Mouse (Mus musculus) midbrain, embryonic 16.5 days (tissue): ENCODE results near the gene Snx29. TPM values are rescaled to one million over a fixed set of nuclear protein-coding genes. Genes with fewer than 3 reads are reported as not detected.

Experiments
- ATAC-seq: fragments of 200-750 bp; cut with Nextera tagmentation; 2 replicates; pipeline ENCODE4 v1.8.0; 2017; ENCODE audit warnings: moderate TSS enrichment
- H3K27ac ChIP-seq: fragments of 300-500 bp; sonication (generic); 2 replicates; pipeline ENCODE4 v1.5.1; 2014; ENCODE audit warnings: mild to moderate bottlenecking, low read length, mixed read lengths
- H3K27me3 ChIP-seq: fragments of 300-500 bp; sonication (generic); 2 replicates; pipeline ENCODE4 v1.6.1; 2014; ENCODE audit warnings: low read depth, low read length, mixed read lengths; ENCODE audit not compliant: control insufficient read depth, insufficient read depth
- H3K36me3 ChIP-seq: fragments of 300-500 bp; sonication (generic); 2 replicates; pipeline ENCODE4 v1.6.1; 2014; ENCODE audit warnings: mild to moderate bottlenecking, low read length, moderate library complexity, mixed read lengths; ENCODE audit not compliant: control insufficient read depth, insufficient read depth
- H3K4me1 ChIP-seq: fragments of 300-500 bp; sonication (generic); 2 replicates; pipeline ENCODE4 v1.6.1; 2014; ENCODE audit warnings: mild to moderate bottlenecking, low read length, mixed read lengths; ENCODE audit not compliant: control insufficient read depth, insufficient read depth
- H3K4me2 ChIP-seq: fragments of 300-500 bp; sonication (generic); 2 replicates; pipeline ENCODE4 v1.6.1; 2014; ENCODE audit warnings: mild to moderate bottlenecking, low read length, mixed read lengths
- H3K4me3 ChIP-seq: fragments of 300-500 bp; sonication (generic); 2 replicates; pipeline ENCODE4 v1.5.1; 2014; ENCODE audit warnings: low read depth, mild to moderate bottlenecking, low read length, moderate library complexity, mixed read lengths
- H3K9ac ChIP-seq: fragments of 300-500 bp; sonication (generic); 2 replicates; pipeline ENCODE4 v1.6.1; 2014; ENCODE audit warnings: low read depth, low read length, mixed read lengths
- H3K9me3 ChIP-seq: fragments of 300-500 bp; sonication (generic); replicated peaks from 2 replicates; pipeline ENCODE4 v1.6.1; 2014; ENCODE audit warnings: mild to moderate bottlenecking, low read length, mixed read lengths; ENCODE audit not compliant: control insufficient read depth, poor library complexity, severe bottlenecking
- WGBS: fragments of 180-500 bp; shearing (Covaris S2); extraction: QIAGEN DNeasy Blood & Tissue Kit; methylation state at CpG from one replicate; pipeline ENCODE4 v1.1.7; 2014; 5-methylcytosine and 5-hydroxymethylcytosine counted together
- polyA plus RNA-seq: library from polyadenylated mRNA; unstranded; fragments of >200 nt; fragmentation: Nextera tagmentation; extraction: Ambion mirVana; gene quantifications from 2 replicates; pipeline ENCODE4 v1.2.1, GENCODE M21; 2015

Snx29 gene
- polyA plus RNA-seq, 1 experiment from 2014 or later = 16.8 TPM

DNA sequence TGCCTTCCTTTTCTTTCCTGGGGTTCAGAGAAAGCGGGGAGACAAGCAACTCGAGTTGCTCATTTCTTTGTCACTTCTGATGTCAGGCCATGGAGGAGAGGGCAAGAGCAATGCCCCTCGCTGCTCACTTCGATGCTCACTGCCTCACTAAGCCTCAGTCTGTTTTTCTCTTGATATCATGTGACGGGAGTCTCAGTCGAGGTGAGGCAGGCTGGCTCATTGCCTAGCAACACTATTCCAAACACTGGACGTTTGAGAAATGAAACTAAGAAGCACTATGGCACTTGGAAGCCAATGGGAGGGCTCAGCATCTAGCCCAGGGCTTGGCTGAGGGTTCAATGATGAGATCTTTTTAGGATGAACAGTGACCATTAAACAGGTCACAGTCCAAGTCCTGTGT is 102.6 kb downstream of the Snx29 start:
- no peaks in the 10 kb centered on the region for H3K9me3 ChIP-seq
- ATAC-seq = no peak
- no peak overlapping the region for H3K4me2 ChIP-seq
- H3K36me3 ChIP-seq = peaks cover 2% of the 10 kb centered on the region; the same call in 1 of the 2 replicates
- H3K4me3 ChIP-seq = no peak overlapping the region
- whole genome bisulfite sequencing = 50% methylated on average over 7 of the region's 7 CpGs
- H3K27me3 ChIP-seq = no peaks in the 10 kb centered on the region
- no peak overlapping the region for H3K9ac ChIP-seq
- H3K27ac ChIP-seq = no peak overlapping the region
- H3K4me1 ChIP-seq = no peaks in the 10 kb centered on the region

DNA sequence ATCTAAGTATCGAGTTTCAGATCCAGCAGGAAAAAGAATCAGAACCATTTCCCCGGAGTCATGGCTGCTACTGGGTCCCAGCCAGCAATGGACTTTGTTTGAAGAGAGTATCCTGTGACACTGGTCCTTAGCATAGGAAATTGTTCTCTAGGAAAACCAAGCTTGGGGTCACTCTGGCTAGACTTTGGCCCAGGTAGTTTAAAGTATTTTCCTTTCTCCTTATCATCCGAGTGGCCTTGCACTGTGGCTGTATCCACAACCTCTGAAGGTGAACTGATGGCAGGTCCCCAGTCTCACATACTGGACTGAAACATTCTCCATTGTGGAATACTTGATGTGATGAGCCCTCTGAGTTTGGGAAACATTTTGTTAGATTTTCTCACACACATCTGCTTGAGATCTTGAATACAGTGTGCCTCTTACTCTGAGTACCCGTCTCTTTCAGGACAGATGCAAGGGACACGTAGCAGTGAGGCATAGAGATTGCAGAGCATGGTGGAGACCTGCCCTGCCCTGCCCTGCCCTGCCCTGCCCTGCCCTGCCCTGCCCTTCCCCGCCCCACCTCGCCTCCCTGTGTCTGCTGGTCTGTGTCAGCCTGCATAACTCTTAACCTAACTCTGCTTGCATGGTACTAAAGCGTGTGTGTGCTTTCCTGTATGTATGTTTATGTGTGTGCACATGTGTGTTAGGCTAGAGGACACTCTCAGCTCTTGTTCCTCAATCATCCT is 104.3 kb downstream of the Snx29 start:
- H3K4me2 ChIP-seq = no peak overlapping the region
- H3K27ac ChIP-seq = no peak overlapping the region
- no peaks in the 10 kb centered on the region for H3K27me3 ChIP-seq
- 84% methylated on average over 8 of the region's 8 CpGs for WGBS
- ATAC-seq = no peak
- no peaks in the 10 kb centered on the region for H3K36me3 ChIP-seq
- H3K9me3 ChIP-seq = no peaks in the 10 kb centered on the region
- H3K4me1 ChIP-seq = no peaks in the 10 kb centered on the region
- no peak overlapping the region for H3K9ac ChIP-seq
- no peak overlapping the region for H3K4me3 ChIP-seq

DNA sequence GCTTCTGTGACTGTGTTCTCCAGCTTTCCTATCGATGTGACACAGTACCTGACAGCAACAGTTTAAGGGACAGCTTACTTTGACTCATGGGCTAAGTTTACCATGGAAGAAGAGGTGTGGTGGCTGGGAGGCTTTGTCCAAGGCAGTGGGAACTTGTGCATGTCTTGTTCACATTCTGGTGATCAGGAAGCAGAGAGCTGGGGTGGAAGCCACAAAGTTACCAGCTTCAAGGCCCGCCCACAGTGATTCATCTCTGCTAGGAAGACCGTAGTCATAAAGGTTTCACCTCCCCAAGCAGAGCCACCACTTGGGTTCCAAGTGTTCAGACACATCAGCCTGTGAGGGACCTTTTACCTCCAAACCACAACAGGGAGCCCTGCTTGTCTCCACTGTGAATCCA is 107.1 kb downstream of the Snx29 start:
- Histone ChIP-seq H3K27me3 (no peaks in the 10 kb centered on the region), H3K4me3 (no peak overlapping the region), H3K27ac (no peak overlapping the region), H3K9ac (no peak overlapping the region), H3K36me3 (no peaks in the 10 kb centered on the region), H3K4me1 (no peaks in the 10 kb centered on the region), H3K4me2 (no peak overlapping the region), H3K9me3 (no peaks in the 10 kb centered on the region)
- 96% methylated on average over 3 of the region's 3 CpGs for WGBS
- no peak for ATAC-seq

DNA sequence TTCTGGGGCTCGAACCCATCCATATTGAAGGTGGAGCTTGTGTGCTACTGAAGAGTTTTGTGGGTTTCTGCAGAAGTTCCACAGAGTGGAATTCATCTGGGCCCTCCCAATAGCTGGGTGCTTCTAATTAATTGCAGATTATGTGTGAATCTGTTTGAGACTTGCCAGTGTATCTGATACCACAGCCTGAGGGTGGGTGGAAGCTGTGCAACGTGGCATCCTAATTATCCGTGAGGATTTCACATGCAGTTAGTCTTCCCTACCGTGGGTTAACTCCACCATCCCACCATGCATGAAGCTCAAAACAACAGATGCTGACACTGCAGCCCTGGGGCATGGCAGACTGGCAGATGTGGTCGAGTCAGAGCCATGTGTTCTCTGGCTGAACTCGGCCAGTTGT is 107.8 kb downstream of the Snx29 start:
- Histone ChIP-seq H3K27ac (no peak overlapping the region), H3K27me3 (no peaks in the 10 kb centered on the region), H3K4me3 (no peak overlapping the region), H3K4me1 (no peaks in the 10 kb centered on the region), H3K4me2 (no peak overlapping the region), H3K36me3 (no peaks in the 10 kb centered on the region), H3K9ac (no peak overlapping the region), H3K9me3 (no peaks in the 10 kb centered on the region)
- no peak for ATAC-seq
- WGBS = 85% methylated on average over 6 of the region's 6 CpGs

DNA sequence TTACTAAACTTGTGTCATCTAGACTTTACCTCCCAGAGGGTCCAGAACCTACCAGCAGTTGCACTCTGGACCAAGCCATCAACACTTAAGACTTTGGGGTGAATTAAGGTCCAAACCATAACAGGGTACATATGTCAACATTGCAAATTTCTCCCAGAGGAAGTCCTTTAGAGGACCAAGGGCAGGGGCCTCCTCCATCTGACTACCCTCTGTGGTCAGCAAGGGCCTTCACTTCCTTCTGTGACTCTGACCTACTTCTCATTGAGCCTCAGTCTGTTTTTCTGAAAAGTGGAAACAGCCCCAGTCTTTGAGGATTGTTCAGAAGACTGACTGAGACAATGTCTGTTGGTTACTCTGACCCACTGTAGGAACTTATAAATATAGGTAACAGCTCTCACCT is 111.1 kb downstream of the Snx29 start:
- Histone ChIP-seq H3K36me3 (no peaks in the 10 kb centered on the region), H3K9me3 (no peaks in the 10 kb centered on the region), H3K27me3 (no peaks in the 10 kb centered on the region), H3K4me2 (no peak overlapping the region), H3K4me1 (no peaks in the 10 kb centered on the region), H3K4me3 (no peak overlapping the region), H3K27ac (no peak overlapping the region), H3K9ac (no peak overlapping the region)
- ATAC-seq = no peak

DNA sequence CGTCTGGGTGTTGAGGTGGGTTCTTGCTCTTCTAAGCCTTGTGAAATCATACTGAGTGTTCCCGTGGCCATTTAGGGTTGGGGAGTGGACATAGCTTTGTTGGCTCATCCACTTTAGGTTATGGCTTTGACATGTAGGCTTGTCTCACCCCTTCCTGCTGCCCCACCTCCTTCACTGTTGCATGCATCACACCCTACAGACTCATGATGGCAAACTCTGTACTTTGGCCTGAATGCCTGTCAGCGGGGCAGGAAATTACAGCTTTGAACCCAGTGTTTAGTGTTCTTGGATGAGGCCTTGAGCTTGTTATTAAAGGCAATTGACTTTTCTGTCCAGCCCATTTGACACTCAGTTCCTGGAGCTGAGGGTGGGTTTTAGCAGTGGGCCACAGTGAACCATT is 114.9 kb downstream of the Snx29 start:
- no peak overlapping the region for H3K27ac ChIP-seq
- H3K4me1 ChIP-seq = no peaks in the 10 kb centered on the region
- no peak overlapping the region for H3K9ac ChIP-seq
- H3K27me3 ChIP-seq = no peaks in the 10 kb centered on the region
- H3K36me3 ChIP-seq = no peaks in the 10 kb centered on the region
- no peaks in the 10 kb centered on the region for H3K9me3 ChIP-seq
- 95% methylated on average over 3 of the region's 3 CpGs for WGBS
- H3K4me3 ChIP-seq = no peak overlapping the region
- no peak overlapping the region for H3K4me2 ChIP-seq
- no peak for ATAC-seq

DNA sequence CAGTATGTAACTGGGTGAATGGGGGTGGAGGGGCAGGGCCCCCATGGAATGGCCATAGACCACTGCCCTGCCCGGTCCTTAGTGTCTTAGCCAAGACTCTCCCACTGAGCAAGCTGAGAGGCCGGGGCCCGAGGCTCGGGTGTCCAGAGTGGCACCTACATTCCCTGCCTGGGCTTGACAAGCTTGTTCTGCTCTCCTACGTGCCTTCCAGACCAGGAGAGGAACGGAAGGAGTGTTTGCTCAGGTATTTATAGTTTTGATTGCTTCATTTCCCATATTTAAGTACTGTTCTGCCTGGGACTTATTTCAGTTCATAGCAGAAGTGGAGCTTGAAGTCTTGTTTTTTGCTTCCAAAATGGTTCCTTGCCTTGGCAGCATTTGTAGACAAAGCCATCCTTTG is 116.7 kb downstream of the Snx29 start:
- H3K4me2 ChIP-seq = no peak overlapping the region
- no peaks in the 10 kb centered on the region for H3K9me3 ChIP-seq
- no peaks in the 10 kb centered on the region for H3K4me1 ChIP-seq
- WGBS = 82% methylated on average over 6 of the region's 6 CpGs
- no peak overlapping the region for H3K9ac ChIP-seq
- no peaks in the 10 kb centered on the region for H3K36me3 ChIP-seq
- H3K27ac ChIP-seq = no peak overlapping the region
- ATAC-seq = no peak
- H3K4me3 ChIP-seq = no peak overlapping the region
- H3K27me3 ChIP-seq = no peaks in the 10 kb centered on the region

DNA sequence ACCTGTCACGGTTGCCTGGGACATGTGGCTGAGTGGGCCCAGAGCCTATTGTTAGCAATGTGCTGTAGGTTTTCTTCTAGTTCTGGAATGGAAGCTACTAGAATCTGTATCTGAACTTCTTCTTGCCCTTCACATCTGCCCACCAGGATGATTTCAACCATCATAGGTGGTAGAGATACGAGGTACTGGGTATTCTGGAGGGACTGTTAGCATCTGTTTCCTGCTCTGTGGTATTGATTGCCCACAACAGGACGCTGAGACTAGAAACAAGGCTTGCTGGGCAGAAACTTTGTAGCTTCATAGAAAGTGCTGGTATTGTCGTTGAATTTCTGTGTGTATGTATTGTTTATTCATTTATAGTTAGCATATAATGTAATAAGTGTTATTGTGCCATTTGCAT is 118.9 kb downstream of the Snx29 start:
- Histone ChIP-seq H3K9ac (no peak overlapping the region), H3K36me3 (no peaks in the 10 kb centered on the region), H3K9me3 (no peaks in the 10 kb centered on the region), H3K27ac (no peak overlapping the region), H3K4me1 (no peaks in the 10 kb centered on the region), H3K4me2 (no peak overlapping the region), H3K4me3 (no peak overlapping the region), H3K27me3 (no peaks in the 10 kb centered on the region)
- ATAC-seq = no peak
- WGBS = 83% methylated on average over 4 of the region's 4 CpGs

DNA sequence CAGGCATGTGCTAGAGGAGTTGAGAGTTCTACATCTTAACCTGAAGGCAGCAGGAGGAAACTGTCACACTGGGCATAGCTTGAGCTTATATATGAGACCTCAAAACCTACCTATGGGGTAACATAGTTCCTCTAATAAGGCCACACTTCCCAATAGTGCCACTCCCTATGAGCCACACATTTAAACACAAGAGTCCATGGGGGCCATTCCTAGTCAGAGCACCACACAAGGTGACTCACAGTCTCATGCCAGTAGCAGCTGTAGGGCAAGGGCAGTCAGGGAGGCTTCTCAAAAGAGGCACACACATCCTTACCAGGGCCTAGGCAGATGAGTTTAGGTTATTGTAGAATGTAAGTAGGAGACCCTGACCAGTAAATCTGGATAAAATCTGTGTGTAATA is 119.8 kb downstream of the Snx29 start:
- no peak overlapping the region for H3K4me3 ChIP-seq
- H3K27me3 ChIP-seq = no peaks in the 10 kb centered on the region
- H3K9me3 ChIP-seq = no peaks in the 10 kb centered on the region
- no peak overlapping the region for H3K27ac ChIP-seq
- no peaks in the 10 kb centered on the region for H3K4me1 ChIP-seq
- no peak overlapping the region for H3K9ac ChIP-seq
- no peak overlapping the region for H3K4me2 ChIP-seq
- no peaks in the 10 kb centered on the region for H3K36me3 ChIP-seq
- ATAC-seq = no peak
